Mouse (Mus musculus): ENCODE data around the gene Tmcc3.

DNA sequence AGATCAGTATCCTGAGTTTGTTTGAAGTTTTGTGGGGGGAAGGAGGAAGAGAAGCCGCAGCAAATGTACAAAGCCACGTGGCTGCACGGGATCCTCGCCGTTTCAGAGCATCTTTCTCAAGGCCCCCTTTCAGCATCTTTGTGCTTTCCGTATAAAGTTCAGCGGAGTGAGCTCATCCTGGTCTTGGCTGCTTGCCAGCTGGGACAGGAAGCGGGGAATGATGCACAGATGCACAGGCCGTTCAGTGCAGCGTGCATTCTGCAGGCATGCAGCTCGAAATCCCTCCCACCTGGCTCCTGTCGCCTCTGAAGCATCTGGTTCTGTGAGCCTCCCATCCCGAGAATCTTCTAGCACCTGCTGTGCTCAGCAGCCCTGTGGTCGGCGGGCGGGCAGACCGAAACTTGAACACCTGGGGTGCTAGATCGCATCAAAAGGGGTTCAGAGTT lies 212.0 kb downstream of the Tmcc3 start:
- TF ChIP-seq CTCF (IDR thresholded peaks at IDR 0.05; ENCODE audit: low read depth, low read length) (no peak), POLR2A (IDR thresholded peaks at IDR 0.05; ENCODE audit: borderline replicate concordance, low read depth, low read length) (no peak)

All from bone marrow macrophage, adult 2 months (primary cell).